Mouse (Mus musculus) layer of hippocampus, adult 9-10 months (tissue): Measurements from ENCODE around the gene Ikbip.

Source experiments
- DNase-seq: peaks from one replicate; pipeline ENCODE4 v3.0.0; 2022; ENCODE audit warnings: low spot score

Gene Ikbip

GRCm38 (mm10) chr10:91122646-91123045 is 39.9 kb downstream of the Ikbip start:
- no peak for DNase-seq

GRCm38 (mm10) chr10:91123281-91123827 is 40.6 kb downstream of the Ikbip start:
- DNase-seq: no peak

GRCm38 (mm10) chr10:91123828-91124822 is 41.4 kb downstream of the Ikbip start, which contains the start of gene Slc25a3:
Slc25a3 (minus strand) TSS chr10:91124059.
- DNase-seq: peak; percentile 87

- DNase-seq: no peak
Measured at GRCm38 (mm10) chr10:91126618-91127355, 44.0 kb downstream of the Ikbip start.

GRCm38 (mm10) chr10:91127395-91127794 is 44.7 kb downstream of the Ikbip start:
- no peak for DNase-seq

GRCm38 (mm10) chr10:91128551-91129160 is 45.9 kb downstream of the Ikbip start:
- DNase-seq: no peak

GRCm38 (mm10) chr10:91130792-91131191 is 48.1 kb downstream of the Ikbip start:
- DNase-seq: no peak

- no peak for DNase-seq
Measured at GRCm38 (mm10) chr10:91131565-91131964, 48.8 kb downstream of the Ikbip start.

GRCm38 (mm10) chr10:91135302-91135972 is 52.7 kb downstream of the Ikbip start:
- no peak for DNase-seq

GRCm38 (mm10) chr10:91137400-91137799 is 54.7 kb downstream of the Ikbip start:
- DNase-seq: no peak

- DNase-seq: no peak
Measured at GRCm38 (mm10) chr10:91138317-91138716, 55.6 kb downstream of the Ikbip start.

GRCm38 (mm10) chr10:91139148-91139766 is 56.5 kb downstream of the Ikbip start:
- no peak for DNase-seq

GRCm38 (mm10) chr10:91141564-91141963 is 58.8 kb downstream of the Ikbip start:
- peak; percentile 69 for DNase-seq

- no peak for DNase-seq
Measured at GRCm38 (mm10) chr10:91142654-91143191, 60.0 kb downstream of the Ikbip start.

- DNase-seq: no peak
Measured at GRCm38 (mm10) chr10:91143313-91144230, 60.8 kb downstream of the Ikbip start.

- no peak for DNase-seq
Measured at GRCm38 (mm10) chr10:91145413-91145812, 62.7 kb downstream of the Ikbip start.
